Mouse (Mus musculus): ENCODE measurements around the gene Pla2g16.

Pla2g16 gene

GRCm38 (mm10) chr19:7557328-7557822 is at the start of gene Pla2g16:
Gene Pla2g16 (plus strand): TSS chr19:7557459.
- peak; percentile 71 for DNase-seq

- peak; percentile 28 for DNase-seq
Measured at GRCm38 (mm10) chr19:7508026-7508425, 49.2 kb upstream of the Pla2g16 start.

- DNase-seq, result no peak
Measured at GRCm38 (mm10) chr19:7516437-7516836, 40.8 kb upstream of the Pla2g16 start.

GRCm38 (mm10) chr19:7521619-7522018 is 35.6 kb upstream of the Pla2g16 start:
- DNase-seq, result no peak

- no peak for DNase-seq
Measured at GRCm38 (mm10) chr19:7522856-7523255, 34.4 kb upstream of the Pla2g16 start.

GRCm38 (mm10) chr19:7523292-7523691 is 34.0 kb upstream of the Pla2g16 start:
- DNase-seq, result peak; percentile 58

GRCm38 (mm10) chr19:7523781-7524180 is 33.5 kb upstream of the Pla2g16 start:
- DNase-seq, result no peak

- DNase-seq, result no peak
Measured at GRCm38 (mm10) chr19:7524879-7525278, 32.4 kb upstream of the Pla2g16 start.

GRCm38 (mm10) chr19:7528639-7529428 is 28.4 kb upstream of the Pla2g16 start:
- DNase-seq, result peak; percentile 65

- no peak for DNase-seq
Measured at GRCm38 (mm10) chr19:7531906-7532305, 25.4 kb upstream of the Pla2g16 start.

GRCm38 (mm10) chr19:7533891-7534290 is 23.4 kb upstream of the Pla2g16 start:
- DNase-seq, result no peak

GRCm38 (mm10) chr19:7548924-7549323 is 8.3 kb upstream of the Pla2g16 start:
- DNase-seq, result no peak

- no peak for DNase-seq
Measured at GRCm38 (mm10) chr19:7551550-7552300, 5.5 kb upstream of the Pla2g16 start.

GRCm38 (mm10) chr19:7552301-7552673 is 5.0 kb upstream of the Pla2g16 start:
- no peak for DNase-seq

- DNase-seq, result no peak
Measured at GRCm38 (mm10) chr19:7553441-7553840, 3.8 kb upstream of the Pla2g16 start.

- DNase-seq, result no peak
Measured at GRCm38 (mm10) chr19:7554881-7555280, 2.4 kb upstream of the Pla2g16 start.

GRCm38 (mm10) chr19:7556641-7557040 is 618 bp upstream of the Pla2g16 start:
- DNase-seq, result no peak

GRCm38 (mm10) chr19:7557844-7558243 is 585 bp downstream of the Pla2g16 start:
- DNase-seq, result peak; percentile 7

- no peak for DNase-seq
Measured at GRCm38 (mm10) chr19:7558675-7559074, 1.4 kb downstream of the Pla2g16 start.

- no peak for DNase-seq
Measured at GRCm38 (mm10) chr19:7559986-7560385, 2.7 kb downstream of the Pla2g16 start.

GRCm38 (mm10) chr19:7561456-7561855 is 4.2 kb downstream of the Pla2g16 start:
- no peak for DNase-seq

GRCm38 (mm10) chr19:7562601-7563129 is 5.4 kb downstream of the Pla2g16 start:
- no peak for DNase-seq

GRCm38 (mm10) chr19:7563676-7564075 is 6.4 kb downstream of the Pla2g16 start:
- DNase-seq, result no peak

- no peak for DNase-seq
Measured at GRCm38 (mm10) chr19:7564457-7564856, 7.2 kb downstream of the Pla2g16 start.
